Mouse (Mus musculus): ENCODE results near the gene Tlr9. TPM values are rescaled to one million over a fixed set of nuclear protein-coding genes. Genes with fewer than 3 reads are reported as not detected.

Tlr9 gene
- total and polyA plus RNA-seq, 3 experiments: not detected

DNA sequence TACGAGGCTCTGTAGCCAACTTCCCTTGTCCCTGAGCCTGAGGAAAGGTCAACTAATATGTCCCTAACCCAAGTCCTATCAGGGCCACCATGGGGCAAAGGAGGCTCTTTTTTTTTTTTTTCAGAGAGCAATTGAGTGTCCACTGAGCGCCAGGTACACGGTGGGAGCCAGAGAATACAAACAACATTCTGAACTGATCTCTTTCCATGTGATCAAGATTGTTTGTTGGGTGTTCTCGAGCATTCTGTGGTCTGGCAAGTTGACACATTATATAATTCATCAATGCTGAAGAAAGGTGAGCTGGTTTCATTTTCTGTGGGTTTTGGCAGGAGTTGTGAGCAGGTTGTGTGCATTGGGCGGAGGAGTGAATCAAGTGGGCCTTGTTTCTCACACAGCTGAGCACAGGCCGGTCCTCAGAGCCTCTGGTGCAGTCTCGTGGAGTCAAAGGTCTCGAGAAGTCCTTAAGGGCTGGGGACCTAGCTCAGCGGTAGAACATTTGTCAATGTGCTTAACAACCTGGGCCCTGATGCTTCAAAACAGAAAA lies 41.1 kb downstream of the Tlr9 start:
- H3K9ac ChIP-seq (ENCODE audit: control insufficient read depth, low read depth, low read length, poor library complexity, severe bottlenecking): no peak overlapping the region
- peaks cover 0 to 8% of the 10 kb centered on the region in 2 experiments; a peak in 1 of 4 replicates for H3K4me1 ChIP-seq (ENCODE audit: control insufficient read depth in 1 of 2, insufficient read depth in 2 of 2, low read length in 2 of 2)
- H3K27me3 ChIP-seq (ENCODE audit: control insufficient read depth in 1 of 2, insufficient read depth in 2 of 2, low read length in 2 of 2): peaks cover 0 to 4% of the 10 kb centered on the region in 2 experiments; a peak in 2 of 4 replicates
- no peak for DNase-seq (ENCODE audit: low read depth, low spot score)
- TF ChIP-seq CHD1 (IDR thresholded peaks at IDR 0.05; ENCODE audit: low read depth, low read length) (no peak), ZC3H11A (IDR thresholded peaks at IDR 0.05; ENCODE audit: low read depth, low read length) (no peak), NRF1 (IDR thresholded peaks at IDR 0.05; ENCODE audit: insufficient read depth, low read depth, low read length, poor library complexity, severe bottlenecking) (no peak), USF1 (IDR thresholded peaks at IDR 0.05; ENCODE audit: low read depth, low read length) (no peak), NELFE (IDR thresholded peaks at IDR 0.05; ENCODE audit: low read depth, low read length) (no peak), MYB (IDR thresholded peaks at IDR 0.05; ENCODE audit: low read depth, low read length) (no peak), ZNF384 (IDR thresholded peaks at IDR 0.05; ENCODE audit: low read depth, low read length) (no peak), JUND (IDR thresholded peaks at IDR 0.05; ENCODE audit: low read depth, low read length) (no peak)
- no peak overlapping the region for H3K27ac ChIP-seq (ENCODE audit: control insufficient read depth, low read depth, low read length)
- H3K9me3 ChIP-seq (replicated peaks; ENCODE audit: insufficient read depth, low read length): no peaks in the 10 kb centered on the region
- no peaks in the 10 kb centered on the region for H3K36me3 ChIP-seq (ENCODE audit: control insufficient read depth in 1 of 2, insufficient read depth in 2 of 2, low read length in 2 of 2)
- no peak overlapping the region for H3K4me3 ChIP-seq (ENCODE audit: control insufficient read depth in 1 of 2, insufficient read depth in 1 of 2, low read depth in 2 of 2, low read length in 2 of 2)
- no peaks in the 10 kb centered on the region for H3K79me2 ChIP-seq (ENCODE audit: control insufficient read depth, insufficient read depth, low read length, poor library complexity)

DNA sequence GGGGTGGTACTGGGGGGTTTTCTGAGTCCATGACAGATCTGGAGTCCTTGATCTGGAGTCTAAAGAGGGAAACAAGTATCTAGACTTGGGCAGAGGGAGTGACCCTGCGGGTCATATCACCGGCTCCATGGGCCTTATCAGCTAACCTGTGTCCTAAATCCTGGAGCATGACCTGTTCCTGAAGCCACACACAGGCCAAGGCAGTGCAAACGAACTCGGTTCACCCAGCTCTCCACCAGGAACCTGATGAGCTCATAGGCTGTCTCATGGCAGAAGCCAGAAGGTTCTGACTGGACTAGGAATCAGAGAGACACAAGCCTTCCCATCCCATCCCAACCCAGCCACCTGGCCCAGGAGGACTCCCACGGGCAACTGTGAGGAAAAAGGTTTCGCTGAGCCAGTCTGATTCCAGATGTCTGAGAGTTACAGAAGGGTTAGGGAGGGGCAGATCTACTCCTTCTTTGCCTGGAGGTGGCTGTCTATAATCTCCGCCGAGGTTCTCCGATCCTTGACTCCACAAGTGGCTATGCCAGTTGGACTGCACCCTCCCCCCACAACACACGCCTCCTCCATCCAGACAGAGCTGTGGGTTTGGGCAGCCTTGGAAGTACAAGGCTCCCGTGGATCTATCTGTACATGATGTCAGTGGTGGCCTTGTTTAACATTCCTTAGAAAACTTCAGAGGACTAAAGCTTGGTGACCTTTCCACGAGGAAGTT lies 43.1 kb downstream of the Tlr9 start:
- Histone ChIP-seq H3K9ac (ENCODE audit: control insufficient read depth, low read depth, low read length, poor library complexity, severe bottlenecking) (no peak overlapping the region), H3K27ac (ENCODE audit: control insufficient read depth, low read depth, low read length) (no peak overlapping the region), H3K36me3 (ENCODE audit: control insufficient read depth in 1 of 2, insufficient read depth in 2 of 2, low read length in 2 of 2) (no peaks in the 10 kb centered on the region), H3K4me1 (ENCODE audit: control insufficient read depth in 1 of 2, insufficient read depth in 2 of 2, low read length in 2 of 2) (peaks cover 0 to 6% of the 10 kb centered on the region in 2 experiments; a peak in 1 of 4 replicates), H3K4me3 (ENCODE audit: control insufficient read depth in 1 of 2, insufficient read depth in 1 of 2, low read depth in 2 of 2, low read length in 2 of 2) (no peak overlapping the region), H3K79me2 (ENCODE audit: control insufficient read depth, insufficient read depth, low read length, poor library complexity) (no peaks in the 10 kb centered on the region), H3K27me3 (ENCODE audit: control insufficient read depth in 1 of 2, insufficient read depth in 2 of 2, low read length in 2 of 2) (peaks cover 0 to 4% of the 10 kb centered on the region in 2 experiments; a peak in 2 of 4 replicates), H3K9me3 (replicated peaks; ENCODE audit: insufficient read depth, low read length) (no peaks in the 10 kb centered on the region)
- TF ChIP-seq MYC (IDR thresholded peaks at IDR 0.05; ENCODE audit: low read depth, low read length) (no peak), E2F4 (IDR thresholded peaks at IDR 0.05; ENCODE audit: borderline replicate concordance, low read depth, low read length) (no peak), JUND (IDR thresholded peaks at IDR 0.05; ENCODE audit: low read depth, low read length) (no peak), BHLHE40 (IDR thresholded peaks at IDR 0.05; ENCODE audit: borderline replicate concordance, low read depth, low read length) (no peak), ELF1 (IDR thresholded peaks at IDR 0.05; ENCODE audit: low read depth, low read length) (no peak), POLR2AphosphoS2 (IDR thresholded peaks at IDR 0.05; ENCODE audit: low read length) (no peak), RAD21 (IDR thresholded peaks at IDR 0.05; ENCODE audit: low read depth, low read length) (no peak), CHD1 (IDR thresholded peaks at IDR 0.05; ENCODE audit: low read depth, low read length) (no peak), CHD2 (IDR thresholded peaks at IDR 0.05; ENCODE audit: low read length) (no peak), RCOR1 (IDR thresholded peaks at IDR 0.05; ENCODE audit: low read depth, low read length) (no peak), MAFK (IDR thresholded peaks at IDR 0.05; ENCODE audit: borderline replicate concordance, low read depth, low read length) (no peak), POLR2AphosphoS5 (IDR thresholded peaks at IDR 0.05; ENCODE audit: borderline replicate concordance, low read depth, low read length) (no peak), ZNF384 (IDR thresholded peaks at IDR 0.05; ENCODE audit: low read depth, low read length) (no peak), MXI1 (IDR thresholded peaks at IDR 0.05; ENCODE audit: low read depth, low read length) (no peak), GABPA (IDR thresholded peaks at IDR 0.05; ENCODE audit: low read depth, low read length) (no peak), SMC3 (IDR thresholded peaks at IDR 0.05; ENCODE audit: low read depth, low read length) (no peak)
- DNase-seq (ENCODE audit: low read depth, low spot score): no peak

All from MEL (cell line).